ENCODE assay signal across 23 mouse cellular contexts in genomic region chr9:71066491-71066890, GRCm38 (mm10).
DNase-seq lines count a peak whose midpoint lies in the region; ATAC-seq lines count a peak whose summit lies in the region.
"Had no signal": no experiment of that assay in that cellular context is flagged by ENCODE, and none has a peak within 500 bp of the region (broad histone marks: within the 10 kb centered on the region; RNA-seq: fewer than 3 reads in every experiment).

No protein-coding gene starts in this region.

- no peak overlapping the region for H3K27ac ChIP-seq in embryonic facial prominence, embryonic 10.5 days (replicated peaks)
- H3K27ac ChIP-seq in liver, embryonic 12.5 days, result no peak overlapping the region
- H3K27ac ChIP-seq: hindbrain, embryonic 10.5 days; intestine, embryonic 15.5 days; stomach, postnatal 0 days had no signal

- no peak overlapping the region for H3K9ac ChIP-seq in liver, embryonic 12.5 days
- H3K9ac ChIP-seq: intestine, embryonic 15.5 days had no signal

- H3K4me2 ChIP-seq in liver, embryonic 12.5 days, result no peak overlapping the region
- H3K4me2 ChIP-seq: intestine, embryonic 15.5 days had no signal

- no peak for ATAC-seq in cerebellum, adult (ENCODE audit: insufficient number of reproducible peaks, low FRiP score, low TSS enrichment)
- no peak for ATAC-seq in liver, embryonic 12.5 days
- ATAC-seq: activated CD4-positive, CD25-positive, alpha-beta regulatory T cell, adult 4 months; forebrain, embryonic 14.5 days; hindbrain, embryonic 16.5 days; intestine, embryonic 15.5 days; midbrain, embryonic 16.5 days had no signal

- intact Hi-C loops in heart, postnatal 10 days (cut with DNase I), result no loop called here
- intact Hi-C loops in heart, postnatal 25 days (cut with DNase I), result no loop called here
- intact Hi-C loops in gastrocnemius, postnatal 14 days (cut with DNase I; ENCODE audit: low total_unique reads), result no loop called here

- H3K27me3 ChIP-seq in embryonic facial prominence, embryonic 10.5 days (replicated peaks; ENCODE audit: low read depth, poor library complexity, severe bottlenecking), result no peaks in the 10 kb centered on the region
- no peaks in the 10 kb centered on the region for H3K27me3 ChIP-seq in liver, embryonic 12.5 days (replicated peaks)
- H3K27me3 ChIP-seq: intestine, embryonic 15.5 days had no signal

- 77% methylated on average over 7 of the region's 7 CpGs for WGBS in embryonic facial prominence, embryonic 10.5 days
- 65% methylated on average over 7 of the region's 7 CpGs for WGBS in liver, embryonic 12.5 days (ENCODE audit: insufficient replicate concordance)

- H3K4me3 ChIP-seq in embryonic facial prominence, embryonic 10.5 days, result no peak overlapping the region
- no peak overlapping the region for H3K4me3 ChIP-seq in liver, embryonic 12.5 days
- H3K4me3 ChIP-seq: hindbrain, embryonic 10.5 days; intestine, embryonic 15.5 days; myocyte had no signal

- peaks cover 17% of the 10 kb centered on the region for H3K4me1 ChIP-seq in embryonic facial prominence, embryonic 10.5 days
- no peaks in the 10 kb centered on the region for H3K4me1 ChIP-seq in liver, embryonic 12.5 days
- H3K4me1 ChIP-seq: intestine, embryonic 15.5 days had no signal

- DNase-seq in heart, postnatal 10 days, result peak; percentile 42 to 57
- no peak for DNase-seq in heart, postnatal 25 days (ENCODE audit: low spot score)
- peak; percentile 11 for DNase-seq in lung, postnatal 14 days
- DNase-seq in lung, postnatal 25 days (ENCODE audit: low spot score), result no peak
- peak; percentile 7 for DNase-seq in embryonic facial prominence, embryonic 10.5 days (ENCODE audit: low spot score)
- DNase-seq in gastrocnemius, postnatal 14 days, result peak; percentile 22
- DNase-seq: adrenal gland, postnatal 10 days; cerebellum, adult 8-10 months; cerebellum, postnatal 36 days; embryo, embryonic 11 days; kidney, adult 8-10 months; liver; lung, postnatal 4 days had no signal

- no peaks in the 10 kb centered on the region for H3K9me3 ChIP-seq in embryonic facial prominence, embryonic 10.5 days
- no peaks in the 10 kb centered on the region for H3K9me3 ChIP-seq in liver, embryonic 12.5 days (replicated peaks)
- H3K9me3 ChIP-seq: hindbrain, embryonic 10.5 days; intestine, embryonic 15.5 days had no signal

- H3K36me3 ChIP-seq in embryonic facial prominence, embryonic 10.5 days (replicated peaks), result no peaks in the 10 kb centered on the region
- H3K36me3 ChIP-seq in liver, embryonic 12.5 days, result no peaks in the 10 kb centered on the region
- H3K36me3 ChIP-seq: hindbrain, embryonic 10.5 days; intestine, embryonic 15.5 days had no signal

Comparison
In these comparisons a context has a peak if more than half of its experiments do, and no peak if none do; other contexts are left out.
1. DNase-seq: peak in heart, postnatal 10 days (2 of 2), lung, postnatal 14 days (single experiment), embryonic facial prominence, embryonic 10.5 days (single experiment) and gastrocnemius, postnatal 14 days (single experiment); none in heart, postnatal 25 days (single experiment) and lung, postnatal 25 days (single experiment).